Mouse (Mus musculus): ENCODE measurements around the gene Rap1gap.

GRCm38 (mm10) chr4:137765554-137765971 is 101.0 kb downstream of the Rap1gap start:
- TF ChIP-seq CTCF (IDR thresholded peaks at IDR 0.05; ENCODE audit: borderline replicate concordance, extremely low read depth, insufficient read depth, insufficient read length) (no peak), POLR2A (IDR thresholded peaks at IDR 0.05; ENCODE audit: borderline replicate concordance, extremely low read depth, insufficient read depth, insufficient read length, poor library complexity, severe bottlenecking) (no peak)
